Mouse (Mus musculus): Measurements from ENCODE around the gene Exoc3l4. TPM values are rescaled to one million over a fixed set of nuclear protein-coding genes. Genes with fewer than 3 reads are reported as not detected.

The Exoc3l4 gene
- polyA plus RNA-seq, 1 experiment from 2014 or later = 5.7 TPM

DNA sequence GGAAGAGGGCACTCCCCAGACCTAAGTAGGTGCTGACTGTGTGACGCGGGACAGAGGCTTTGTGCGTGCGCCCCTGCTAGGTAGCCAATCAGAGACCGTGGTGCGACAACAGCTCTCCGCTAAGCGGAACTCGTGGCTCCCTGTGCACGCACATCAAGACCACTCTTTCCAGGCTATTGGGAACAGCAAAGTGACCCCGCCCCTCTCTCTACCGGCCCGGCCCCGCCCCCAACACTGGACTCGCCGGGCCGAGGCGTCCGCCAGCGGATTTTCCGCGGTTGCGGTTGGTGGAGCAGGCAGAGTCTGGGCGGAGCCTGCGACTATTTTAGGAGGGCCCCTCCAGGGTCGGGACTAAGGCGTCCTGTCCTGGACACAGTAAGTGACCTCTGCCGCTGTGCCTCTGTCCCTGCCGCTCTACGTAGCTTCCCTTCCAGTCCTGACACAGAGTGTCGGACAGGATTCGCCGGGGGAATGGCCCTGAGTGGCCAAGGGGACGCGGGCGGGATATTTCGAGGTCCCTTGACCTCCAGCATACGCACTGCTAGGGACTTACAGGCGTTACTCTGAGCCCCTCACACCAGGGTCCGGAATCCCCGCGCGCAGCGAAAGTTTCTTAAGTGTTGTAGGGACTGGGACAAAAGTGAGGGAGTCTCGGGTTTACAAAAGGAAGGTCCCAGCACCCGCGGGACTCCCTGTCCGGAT lies 25.6 kb downstream of the Exoc3l4 start, which contains the start of gene Tnfaip2:
TSS of gene Tnfaip2 (plus strand) at position 161 of the 702 bp plus-strand sequence.
- Histone ChIP-seq H3K36me3 (replicated peaks) (no peaks in the 10 kb centered on the region), H3K27me3 (replicated peaks; ENCODE audit: low read depth, poor library complexity, severe bottlenecking) (peaks cover 93% of the 10 kb centered on the region), H3K9me3 (0 out of 2 replicates have a peak, but pooled peaks cover 2% of the 10 kb centered on the region), H3K4me3 (peak within 1 kb of the TSS; percentile 61), H3K4me1 (peaks cover 59% of the 10 kb centered on the region), H3K27ac (replicated peaks) (peak within 1 kb of the TSS; percentile 54; the same call in 1 of the 2 replicates)
- WGBS = under 1% methylated on average over 48 of the region's 48 CpGs
- DNase-seq (ENCODE audit: low spot score) = peak; percentile 88

DNA sequence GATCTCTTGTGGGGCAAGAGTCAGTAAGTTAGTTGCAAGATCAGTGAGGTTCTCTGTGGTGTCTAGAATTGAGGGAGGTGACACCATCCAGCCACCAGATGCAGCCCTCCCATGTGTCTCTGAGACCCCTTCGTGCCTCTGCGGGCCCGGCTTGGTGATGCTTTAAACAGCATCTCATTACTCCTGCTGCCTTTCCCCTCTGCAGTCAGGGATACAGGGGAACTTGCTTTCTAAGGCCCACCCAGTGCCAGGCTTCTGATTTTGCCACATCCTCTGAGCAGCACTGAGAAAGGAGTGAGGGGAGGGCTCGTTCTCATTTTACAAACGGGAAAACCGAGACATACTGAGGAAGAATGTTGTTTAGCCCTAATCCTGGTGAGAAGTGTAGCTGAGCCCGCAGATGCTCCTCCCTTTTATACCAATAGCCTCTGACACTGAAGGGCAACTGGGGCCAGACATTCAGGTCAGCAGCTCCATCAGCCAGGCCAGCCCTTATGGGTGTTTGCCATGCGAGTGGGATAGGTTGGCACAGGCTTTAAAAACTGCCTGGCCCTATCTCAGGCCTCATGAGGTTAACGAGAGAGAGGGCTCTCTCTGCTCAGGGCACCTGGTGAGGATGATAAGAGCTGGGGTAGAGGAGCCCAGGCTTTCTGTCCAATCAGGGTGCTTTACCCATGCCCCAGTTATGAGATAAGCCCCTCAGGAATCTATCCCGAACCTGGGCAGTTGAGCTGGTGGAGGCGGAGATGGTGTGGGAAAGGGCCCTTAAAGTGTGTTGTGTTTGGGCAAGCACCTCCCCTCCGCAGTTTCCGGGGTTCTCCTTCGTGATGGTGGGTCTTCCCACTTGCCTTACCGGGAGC lies 26.4 kb downstream of the Exoc3l4 start:
- WGBS = 7% methylated on average over 15 of the region's 15 CpGs
- H3K36me3 ChIP-seq (replicated peaks) = no peaks in the 10 kb centered on the region
- H3K4me3 ChIP-seq = peak overlapping the region; percentile 61
- H3K4me1 ChIP-seq = peaks cover 63% of the 10 kb centered on the region
- DNase-seq (ENCODE audit: low spot score) = no peak
- 0 out of 2 replicates have a peak, but pooled peaks cover 2% of the 10 kb centered on the region for H3K9me3 ChIP-seq
- H3K27me3 ChIP-seq (replicated peaks; ENCODE audit: low read depth, poor library complexity, severe bottlenecking) = peaks cover 93% of the 10 kb centered on the region
- H3K27ac ChIP-seq (replicated peaks) = peak overlapping the region; percentile 14; the same call in 1 of the 2 replicates

DNA sequence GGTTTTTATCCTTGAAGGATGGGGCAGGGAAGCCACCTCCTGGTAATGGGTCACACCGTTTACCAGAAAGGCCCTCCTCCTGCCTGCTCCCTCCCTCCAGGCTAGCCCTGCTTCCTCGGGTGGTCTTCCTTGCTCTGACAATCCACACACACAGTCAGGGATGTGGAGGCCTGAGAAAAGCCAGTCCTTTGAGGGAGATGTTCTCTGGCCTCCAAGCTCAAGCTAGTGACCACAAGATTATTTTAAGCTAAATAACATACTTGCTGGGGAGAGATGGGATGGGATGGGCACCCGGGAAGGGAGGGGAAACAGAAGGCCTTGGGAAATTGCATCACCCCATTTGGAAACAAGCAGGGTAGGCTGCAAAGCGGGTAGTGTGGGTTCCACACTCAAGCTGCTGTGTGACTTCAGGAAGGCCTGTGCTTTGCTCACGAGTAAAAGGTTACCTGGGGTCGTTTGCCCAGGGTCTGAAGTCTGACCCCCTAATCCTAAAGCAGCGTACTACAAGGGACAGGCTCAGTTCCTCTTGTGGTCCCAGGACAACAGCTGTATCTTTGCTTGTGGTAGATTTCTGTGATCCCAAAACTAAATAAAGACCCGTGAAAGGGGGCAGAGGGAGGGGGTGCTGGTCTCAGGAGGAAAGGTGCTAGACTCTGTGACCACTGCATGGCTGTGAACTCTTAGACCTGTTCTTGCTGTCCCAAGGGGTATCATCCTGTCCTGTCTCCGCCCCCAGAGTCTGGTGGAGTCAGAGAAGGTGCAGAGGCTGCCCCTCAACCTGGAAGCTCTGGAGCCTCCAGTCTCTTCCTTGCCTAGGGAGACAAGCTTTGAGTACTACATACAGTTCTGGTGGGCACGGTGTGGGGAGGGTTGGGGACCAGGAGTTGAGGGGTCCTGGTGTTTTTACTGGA lies 27.4 kb downstream of the Exoc3l4 start:
- H3K4me3 ChIP-seq = no peak overlapping the region
- no peak overlapping the region for H3K27ac ChIP-seq (replicated peaks)
- 0 out of 2 replicates have a peak, but pooled peaks cover 2% of the 10 kb centered on the region for H3K9me3 ChIP-seq
- H3K27me3 ChIP-seq (replicated peaks; ENCODE audit: low read depth, poor library complexity, severe bottlenecking) = peaks cover 96% of the 10 kb centered on the region
- H3K4me1 ChIP-seq = peaks cover 72% of the 10 kb centered on the region
- DNase-seq (ENCODE audit: low spot score) = no peak
- WGBS = 18% methylated on average over 10 of the region's 10 CpGs
- no peaks in the 10 kb centered on the region for H3K36me3 ChIP-seq (replicated peaks)

DNA sequence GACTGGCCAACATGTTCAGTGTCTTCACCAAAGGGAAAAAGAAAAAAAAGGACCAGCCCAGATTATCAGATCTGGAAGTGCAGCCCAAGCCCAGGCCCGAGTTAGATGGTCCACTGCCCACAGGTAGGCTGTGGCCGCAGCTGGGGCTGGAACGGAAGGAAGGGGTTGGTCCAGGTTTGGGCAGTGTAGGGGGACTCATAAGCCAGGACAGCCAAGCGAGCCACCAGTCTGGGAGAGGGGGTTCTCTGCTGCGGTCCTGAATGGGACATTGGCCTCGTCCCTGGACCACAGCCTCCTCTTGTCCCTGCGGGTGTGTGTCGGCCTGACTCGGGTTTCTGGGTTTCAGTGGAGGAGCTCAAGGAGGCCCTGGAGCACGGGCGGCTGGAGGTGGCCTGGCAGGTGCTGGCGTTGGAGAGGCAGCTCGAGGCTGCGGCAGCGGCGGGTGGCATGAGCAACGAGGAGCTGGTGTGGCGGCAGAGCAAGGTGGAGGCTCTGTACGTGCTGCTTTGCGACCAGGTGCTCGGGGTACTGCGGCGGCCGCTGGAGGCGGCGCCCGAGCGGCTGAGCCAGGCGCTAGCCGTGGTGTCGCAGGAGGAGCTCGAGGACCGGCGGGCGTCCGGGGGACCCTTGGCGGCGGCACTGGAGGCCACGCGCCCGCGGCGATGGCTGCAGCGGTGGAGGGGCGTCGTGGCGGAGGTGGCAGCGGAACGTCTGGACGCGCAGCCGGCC lies 28.5 kb downstream of the Exoc3l4 start:
- peaks cover 100% of the 10 kb centered on the region for H3K27me3 ChIP-seq (replicated peaks; ENCODE audit: low read depth, poor library complexity, severe bottlenecking)
- H3K36me3 ChIP-seq (replicated peaks) = no peaks in the 10 kb centered on the region
- H3K4me1 ChIP-seq = peaks cover 84% of the 10 kb centered on the region
- H3K4me3 ChIP-seq = peak overlapping the region; percentile 47
- H3K27ac ChIP-seq (replicated peaks) = 0 out of 2 replicates have a peak overlapping the region, but pooled peaks have one; percentile 2
- no peak for DNase-seq (ENCODE audit: low spot score)
- WGBS = 2% methylated on average over 52 of the region's 52 CpGs
- H3K9me3 ChIP-seq = no peaks in the 10 kb centered on the region

- Histone ChIP-seq H3K4me3 (peak overlapping the region; percentile 47), H3K27me3 (replicated peaks; ENCODE audit: low read depth, poor library complexity, severe bottlenecking) (peaks cover 100% of the 10 kb centered on the region), H3K36me3 (replicated peaks) (no peaks in the 10 kb centered on the region), H3K27ac (replicated peaks) (0 out of 2 replicates have a peak overlapping the region, but pooled peaks have one; percentile 2), H3K9me3 (no peaks in the 10 kb centered on the region), H3K4me1 (peaks cover 91% of the 10 kb centered on the region)
- peak; percentile 55 for DNase-seq (ENCODE audit: low spot score)
- 6% methylated on average over 27 of the region's 27 CpGs for WGBS
Measured at GRCm38 (mm10) chr12:111445890-111446613, 29.2 kb downstream of the Exoc3l4 start.

DNA sequence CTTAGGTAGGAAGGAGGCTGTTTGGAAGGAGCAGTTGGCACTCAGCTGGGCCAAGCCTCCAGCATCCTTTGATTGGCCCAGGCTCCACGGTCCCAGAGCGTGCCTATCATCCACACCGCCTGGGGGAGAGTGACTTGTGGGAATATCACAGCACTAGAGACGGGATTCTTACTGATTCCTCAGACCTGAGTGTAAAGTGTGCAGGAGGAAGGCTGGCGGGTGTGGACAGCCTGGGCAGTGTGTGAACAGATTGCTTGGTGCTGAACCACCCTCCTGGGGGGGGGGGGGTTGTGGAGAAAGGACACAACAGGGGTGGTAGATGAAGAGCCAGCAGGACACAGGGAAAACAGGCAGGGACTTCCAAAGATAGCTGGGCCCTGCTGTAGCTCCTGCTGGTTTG lies 29.9 kb downstream of the Exoc3l4 start:
- peaks cover 89% of the 10 kb centered on the region for H3K4me1 ChIP-seq
- H3K36me3 ChIP-seq (replicated peaks) = no peaks in the 10 kb centered on the region
- DNase-seq (ENCODE audit: low spot score) = peak; percentile 25
- peaks cover 100% of the 10 kb centered on the region for H3K27me3 ChIP-seq (replicated peaks; ENCODE audit: low read depth, poor library complexity, severe bottlenecking)
- H3K9me3 ChIP-seq = no peaks in the 10 kb centered on the region
- no peak overlapping the region for H3K27ac ChIP-seq (replicated peaks)
- WGBS = 22% methylated on average over 5 of the region's 5 CpGs
- no peak overlapping the region for H3K4me3 ChIP-seq

DNA sequence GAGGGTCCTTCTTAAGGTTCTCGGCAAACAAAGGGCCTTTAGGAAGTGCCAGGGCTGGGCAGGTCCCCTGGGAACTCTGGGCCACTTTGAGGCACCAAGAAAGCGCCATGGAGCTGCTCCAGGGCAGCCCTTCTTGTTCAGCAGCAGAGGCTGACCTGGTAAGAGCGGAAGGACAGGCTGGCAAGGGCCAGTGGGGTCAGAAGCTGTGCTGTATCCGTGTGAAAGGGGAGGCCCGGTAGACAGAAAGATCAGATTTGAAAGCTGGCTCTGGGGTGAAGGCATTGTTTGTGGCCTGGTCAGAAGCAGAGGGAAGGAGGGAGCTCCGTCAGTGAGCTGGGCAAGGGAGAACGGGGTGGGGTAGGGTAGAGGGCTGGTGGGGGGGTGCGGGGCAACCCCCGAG lies 30.5 kb downstream of the Exoc3l4 start:
- 9% methylated on average over 9 of the region's 9 CpGs for WGBS
- H3K9me3 ChIP-seq = no peaks in the 10 kb centered on the region
- peaks cover 100% of the 10 kb centered on the region for H3K27me3 ChIP-seq (replicated peaks; ENCODE audit: low read depth, poor library complexity, severe bottlenecking)
- no peaks in the 10 kb centered on the region for H3K36me3 ChIP-seq (replicated peaks)
- H3K27ac ChIP-seq (replicated peaks) = peak overlapping the region; percentile 15; the same call in 1 of the 2 replicates
- H3K4me1 ChIP-seq = peaks cover 83% of the 10 kb centered on the region
- DNase-seq (ENCODE audit: low spot score) = no peak
- peak overlapping the region; percentile 26 for H3K4me3 ChIP-seq

GRCm38 (mm10) chr12:111447898-111448760 lies 31.3 kb downstream of the Exoc3l4 start:
- Histone ChIP-seq H3K4me1 (peaks cover 76% of the 10 kb centered on the region), H3K27ac (replicated peaks) (peak overlapping the region; percentile 15; the same call in 1 of the 2 replicates), H3K9me3 (no peaks in the 10 kb centered on the region), H3K27me3 (replicated peaks; ENCODE audit: low read depth, poor library complexity, severe bottlenecking) (peaks cover 100% of the 10 kb centered on the region), H3K4me3 (peak overlapping the region; percentile 26), H3K36me3 (replicated peaks) (no peaks in the 10 kb centered on the region)
- WGBS = 13% methylated on average over 22 of the region's 22 CpGs
- DNase-seq (ENCODE audit: low spot score) = peak; percentile 49

GRCm38 (mm10) chr12:111448931-111449705 lies 32.3 kb downstream of the Exoc3l4 start:
- no peaks in the 10 kb centered on the region for H3K36me3 ChIP-seq (replicated peaks)
- DNase-seq (ENCODE audit: low spot score) = peak; percentile 48
- H3K9me3 ChIP-seq = no peaks in the 10 kb centered on the region
- H3K4me1 ChIP-seq = peaks cover 66% of the 10 kb centered on the region
- 15% methylated on average over 14 of the region's 14 CpGs for WGBS
- H3K27me3 ChIP-seq (replicated peaks; ENCODE audit: low read depth, poor library complexity, severe bottlenecking) = peaks cover 100% of the 10 kb centered on the region
- peak overlapping the region; percentile 15; the same call in 1 of the 2 replicates for H3K27ac ChIP-seq (replicated peaks)
- peak overlapping the region; percentile 29; the same call in 1 of the 2 replicates for H3K4me3 ChIP-seq

DNA sequence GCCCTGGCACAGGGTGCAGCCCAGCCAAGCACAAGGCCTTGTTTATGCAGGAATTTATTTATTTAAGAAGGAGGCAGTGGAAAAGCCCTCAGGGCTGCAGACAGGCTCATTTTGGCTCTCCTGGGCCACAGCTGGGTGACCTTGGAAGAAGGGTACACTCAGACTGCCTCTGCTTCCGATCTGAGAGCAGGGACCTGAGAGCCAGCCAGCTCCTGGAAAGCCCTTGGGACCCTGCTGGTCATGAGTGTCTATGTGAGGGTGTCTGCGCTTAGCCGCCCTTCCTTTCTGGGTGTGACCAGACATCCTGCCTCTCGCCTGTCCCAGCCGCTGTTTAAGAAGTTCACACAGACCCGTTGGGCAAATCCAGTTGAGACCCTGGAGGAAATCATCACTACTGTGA lies 33.5 kb downstream of the Exoc3l4 start:
- no peak overlapping the region for H3K4me3 ChIP-seq
- peaks cover 64% of the 10 kb centered on the region for H3K4me1 ChIP-seq
- no peaks in the 10 kb centered on the region for H3K36me3 ChIP-seq (replicated peaks)
- H3K9me3 ChIP-seq = no peaks in the 10 kb centered on the region
- no peak overlapping the region; the same call in 1 of the 2 replicates for H3K27ac ChIP-seq (replicated peaks)
- 21% methylated on average over 6 of the region's 6 CpGs for WGBS
- peak; percentile 25 for DNase-seq (ENCODE audit: low spot score)
- peaks cover 99% of the 10 kb centered on the region for H3K27me3 ChIP-seq (replicated peaks; ENCODE audit: low read depth, poor library complexity, severe bottlenecking)
